Mouse (Mus musculus) heart, adult 2 months (tissue): ENCODE data around the gene Bmp6.

Experiments used
- CTCF ChIP-seq: fragments of 200-600 bp; IDR thresholded peaks from 2 replicates; pipeline ENCODE4 v1.8.1; 2022; ENCODE audit warnings: antibody characterized with exemption, mild to moderate bottlenecking, moderate library complexity
- POLR2A ChIP-seq: fragments of 200-500 bp; IDR thresholded peaks from 2 replicates; pipeline ENCODE4 v1.6.1; 2011; ENCODE audit warnings: mild to moderate bottlenecking, low read depth, low read length, control low read depth; ENCODE audit not compliant: insufficient read depth

GRCm38 (mm10) chr13:38501314-38501713, 156.4 kb downstream of the Bmp6 start:
- TF ChIP-seq POLR2A (no peak), CTCF (no peak)
